Mouse (Mus musculus): ENCODE measurements around the gene Rabggta.

Gene Rabggta

GRCm38 (mm10) chr14:55721700-55722437 lies at the start of gene Rabggta:
Gene Rabggta (minus strand): TSS chr14:55722263.
- under 1% methylated on average over 50 of the region's 50 CpGs for WGBS

- 90% methylated on average over 16 of the region's 16 CpGs for WGBS
Observed at GRCm38 (mm10) chr14:55769087-55769703, 47.1 kb upstream of the Rabggta start.

- WGBS = 85% methylated on average over 6 of the region's 6 CpGs
Observed at GRCm38 (mm10) chr14:55768555-55768954, 46.5 kb upstream of the Rabggta start.

GRCm38 (mm10) chr14:55767519-55768414 lies 45.7 kb upstream of the Rabggta start:
- WGBS = 11% methylated on average over 52 of the region's 52 CpGs

- 81% methylated on average over 4 of the region's 4 CpGs for WGBS
Observed at GRCm38 (mm10) chr14:55765696-55766095, 43.6 kb upstream of the Rabggta start, which contains the start of gene Ltb4r1. Gene Ltb4r1 (plus strand): TSS chr14:55765962.

- WGBS = 41% methylated on average over 7 of the region's 7 CpGs
Observed at GRCm38 (mm10) chr14:55763166-55763565, 41.1 kb upstream of the Rabggta start.

GRCm38 (mm10) chr14:55762001-55762821 lies 40.1 kb upstream of the Rabggta start:
- WGBS = 2% methylated on average over 77 of the region's 77 CpGs

- WGBS = 90% methylated on average over 6 of the region's 6 CpGs
Observed at GRCm38 (mm10) chr14:55761163-55761562, 39.1 kb upstream of the Rabggta start, which contains the start of gene Ltb4r2. Gene Ltb4r2 (plus strand): TSS chr14:55761428.

GRCm38 (mm10) chr14:55760156-55760555 lies 38.1 kb upstream of the Rabggta start:
- WGBS = 1% methylated on average over 6 of the region's 6 CpGs

- WGBS = 21% methylated on average over 8 of the region's 8 CpGs
Observed at GRCm38 (mm10) chr14:55758363-55758784, 36.3 kb upstream of the Rabggta start, which contains the start of gene Cideb. Gene Cideb (minus strand): TSS chr14:55758458.

- WGBS = 86% methylated on average over 6 of the region's 6 CpGs
Observed at GRCm38 (mm10) chr14:55757566-55757965, 35.5 kb upstream of the Rabggta start.

- 83% methylated on average over 10 of the region's 10 CpGs for WGBS
Observed at GRCm38 (mm10) chr14:55747051-55747847, 25.2 kb upstream of the Rabggta start.

- under 1% methylated on average over 31 of the region's 31 CpGs for WGBS
Observed at GRCm38 (mm10) chr14:55745861-55746237, 23.8 kb upstream of the Rabggta start.

GRCm38 (mm10) chr14:55745180-55745860 lies 23.3 kb upstream of the Rabggta start, which contains the start of the genes Dhrs1 and Nop9:
Gene Dhrs1 (minus strand): TSS chr14:55745690.
Gene Nop9 (plus strand): TSS chr14:55745693.
- under 1% methylated on average over 47 of the region's 48 CpGs for WGBS

GRCm38 (mm10) chr14:55743711-55744110 lies 21.6 kb upstream of the Rabggta start:
- WGBS = 14% methylated on average over 10 of the region's 10 CpGs

GRCm38 (mm10) chr14:55737086-55737687 lies 15.1 kb upstream of the Rabggta start:
- WGBS = 92% methylated on average over 9 of the region's 9 CpGs

- 81% methylated on average over 4 of the region's 4 CpGs for WGBS
Observed at GRCm38 (mm10) chr14:55735758-55736157, 13.7 kb upstream of the Rabggta start.

GRCm38 (mm10) chr14:55735334-55735733 lies 13.3 kb upstream of the Rabggta start:
- 77% methylated on average over 3 of the region's 3 CpGs for WGBS

GRCm38 (mm10) chr14:55734869-55735268 lies 12.8 kb upstream of the Rabggta start:
- WGBS = 81% methylated on average over 7 of the region's 7 CpGs
